Mouse (Mus musculus) gonadal fat pad, adult 2 months (tissue): ENCODE results near the gene Cst9. TPM values are rescaled to one million over a fixed set of nuclear protein-coding genes. Genes with fewer than 3 reads are reported as not detected.

Experiments used
- DNase-seq: peaks from one replicate; pipeline ENCODE4 v3.0.0-alpha.2; 2012; ENCODE audit warnings: low read depth
- polyA plus RNA-seq: library from polyadenylated mRNA; depleted of rRNA; stranded (reverse); fragments of >200 nt; gene quantifications from 2 replicates; pipeline ENCODE4 v1.2.3, GENCODE M21; 2012; rRNA removed

Cst9 gene
- polyA plus RNA-seq, 1 experiment: 0.24 TPM

- DNase-seq: no peak
These were observed 42.2 kb downstream of the Cst9 start for GRCm38 (mm10) chr2:148877016-148877770.

- DNase-seq: no peak
These were observed 43.7 kb downstream of the Cst9 start for GRCm38 (mm10) chr2:148878641-148879130.

GRCm38 (mm10) chr2:148879199-148879598 is 44.3 kb downstream of the Cst9 start:
- no peak for DNase-seq

GRCm38 (mm10) chr2:148884738-148885137 is 49.8 kb downstream of the Cst9 start:
- DNase-seq: no peak

Other genes starting within 250 kb of the Cst9 start
- gene Nxt1, start 162.5 kb upstream of the Cst9 start, polyA plus RNA-seq: 22.4 and 24.8 TPM in 2 replicates
- gene Gzf1, start 154.1 kb upstream of the Cst9 start, polyA plus RNA-seq: 14.4 and 14.5 TPM in 2 replicates
- gene Napb, start 102.7 kb upstream of the Cst9 start, polyA plus RNA-seq: 1.3 and 1.5 TPM in 2 replicates
- gene Cstl1, start 84.8 kb upstream of the Cst9 start, polyA plus RNA-seq: 0.61 and 0.71 TPM in 2 replicates
- 655 and 970 TPM in 2 replicates for gene Cst11, start 63.6 kb upstream of the Cst9 start, polyA plus RNA-seq
- 0.60 TPM in 1 of 2 replicates, not detected in the other for gene 8030411F24Rik, start 53.1 kb upstream of the Cst9 start, polyA plus RNA-seq
- 188 and 311 TPM in 2 replicates for gene Cst12, start 45.8 kb upstream of the Cst9 start, polyA plus RNA-seq
- gene Cst8, start 36.4 kb upstream of the Cst9 start, polyA plus RNA-seq: 550 and 654 TPM in 2 replicates
- 0.23 TPM in 1 of 2 replicates, not detected in the other for gene Cst13, start 15.1 kb upstream of the Cst9 start, polyA plus RNA-seq
- gene 9230104L09Rik, start 29.9 kb downstream of the Cst9 start, polyA plus RNA-seq: 2,481 and 2,782 TPM in 2 replicates
- 1,716 and 1,883 TPM in 2 replicates for gene Cst3, start 40.5 kb downstream of the Cst9 start, polyA plus RNA-seq
- not detected in 2 replicates for gene Gm1330, start 168.1 kb downstream of the Cst9 start, polyA plus RNA-seq
- gene Gm10750, start 182.1 kb downstream of the Cst9 start, polyA plus RNA-seq: not detected in 2 replicates